Mouse (Mus musculus): ENCODE data around the gene Dab1. TPM values are rescaled to one million over a fixed set of nuclear protein-coding genes. Genes with fewer than 3 reads are reported as not detected.
A peak's percentile ranks its signal among the peaks of the same experiment; 100 is the strongest.

Dab1 gene
- polyA plus RNA-seq, 1 experiment from 2014 or later: 20.6 TPM

GRCm38 (mm10) chr4:104338382-104338781 lies 719.2 kb downstream of the Dab1 start:
- 96% methylated on average over 2 of the region's 2 CpGs for WGBS
- no peak overlapping the region for H3K9ac ChIP-seq (replicated peaks; ENCODE audit: low read length)
- no peak overlapping the region for H3K27ac ChIP-seq (ENCODE audit: low read length)
- H3K9me3 ChIP-seq (ENCODE audit: low read length): no peaks in the 10 kb centered on the region
- H3K4me3 ChIP-seq (ENCODE audit: low read length): no peak overlapping the region
- H3K27me3 ChIP-seq (ENCODE audit: insufficient read depth, low read length): no peaks in the 10 kb centered on the region
- no peaks in the 10 kb centered on the region for H3K36me3 ChIP-seq (ENCODE audit: insufficient read depth, low read length)
- no peaks in the 10 kb centered on the region for H3K4me1 ChIP-seq (ENCODE audit: insufficient read depth, low read length)
- no peak for ATAC-seq (ENCODE audit: low FRiP score, low TSS enrichment)
- no peak overlapping the region for H3K4me2 ChIP-seq (replicated peaks; ENCODE audit: low read depth, low read length)

GRCm38 (mm10) chr4:104361345-104361744 lies 742.2 kb downstream of the Dab1 start:
- no peak overlapping the region for H3K4me3 ChIP-seq (ENCODE audit: low read length)
- H3K36me3 ChIP-seq (ENCODE audit: insufficient read depth, low read length): no peaks in the 10 kb centered on the region
- H3K9me3 ChIP-seq (ENCODE audit: low read length): no peaks in the 10 kb centered on the region
- WGBS: 59% methylated on average over 1 of the region's 1 CpGs
- no peak overlapping the region for H3K9ac ChIP-seq (replicated peaks; ENCODE audit: low read length)
- ATAC-seq (ENCODE audit: low FRiP score, low TSS enrichment): no peak
- no peaks in the 10 kb centered on the region; the same call in 1 of the 2 replicates for H3K4me1 ChIP-seq (ENCODE audit: insufficient read depth, low read length)
- H3K27me3 ChIP-seq (ENCODE audit: insufficient read depth, low read length): peaks cover 19% of the 10 kb centered on the region
- no peak overlapping the region for H3K4me2 ChIP-seq (replicated peaks; ENCODE audit: low read depth, low read length)
- H3K27ac ChIP-seq (ENCODE audit: low read length): no peak overlapping the region

GRCm38 (mm10) chr4:104366491-104366890 lies 747.3 kb downstream of the Dab1 start:
- Histone ChIP-seq H3K9ac (replicated peaks; ENCODE audit: low read length) (peak overlapping the region; percentile 67; the same call in 1 of the 2 replicates), H3K9me3 (ENCODE audit: low read length) (no peaks in the 10 kb centered on the region), H3K4me3 (ENCODE audit: low read length) (peak overlapping the region; percentile 65), H3K27ac (ENCODE audit: low read length) (no peak overlapping the region), H3K36me3 (ENCODE audit: insufficient read depth, low read length) (no peaks in the 10 kb centered on the region), H3K4me2 (replicated peaks; ENCODE audit: low read depth, low read length) (peak overlapping the region; percentile 96), H3K27me3 (ENCODE audit: insufficient read depth, low read length) (peaks cover 58% of the 10 kb centered on the region), H3K4me1 (ENCODE audit: insufficient read depth, low read length) (peaks cover 4% of the 10 kb centered on the region; the same call in 1 of the 2 replicates)
- no peak for ATAC-seq (ENCODE audit: low FRiP score, low TSS enrichment)
- 2% methylated on average over 8 of the region's 8 CpGs for WGBS

GRCm38 (mm10) chr4:104366894-104367740 lies 748.0 kb downstream of the Dab1 start:
- Histone ChIP-seq H3K36me3 (ENCODE audit: insufficient read depth, low read length) (no peaks in the 10 kb centered on the region), H3K4me1 (ENCODE audit: insufficient read depth, low read length) (peaks cover 4% of the 10 kb centered on the region; the same call in 1 of the 2 replicates), H3K9me3 (ENCODE audit: low read length) (no peaks in the 10 kb centered on the region), H3K27ac (ENCODE audit: low read length) (peak overlapping the region; percentile 55; the same call in 1 of the 2 replicates), H3K4me2 (replicated peaks; ENCODE audit: low read depth, low read length) (peak overlapping the region; percentile 96), H3K27me3 (ENCODE audit: insufficient read depth, low read length) (peaks cover 58% of the 10 kb centered on the region), H3K9ac (replicated peaks; ENCODE audit: low read length) (peak overlapping the region; percentile 67), H3K4me3 (ENCODE audit: low read length) (peak overlapping the region; percentile 65)
- ATAC-seq (ENCODE audit: low FRiP score, low TSS enrichment): peak; percentile 90
- under 1% methylated on average over 54 of the region's 94 CpGs for WGBS

- peaks cover 58% of the 10 kb centered on the region for H3K27me3 ChIP-seq (ENCODE audit: insufficient read depth, low read length)
- H3K27ac ChIP-seq (ENCODE audit: low read length): 0 out of 2 replicates have a peak overlapping the region, but pooled peaks have one; percentile 55
- no peaks in the 10 kb centered on the region for H3K36me3 ChIP-seq (ENCODE audit: insufficient read depth, low read length)
- no peaks in the 10 kb centered on the region for H3K9me3 ChIP-seq (ENCODE audit: low read length)
- H3K4me3 ChIP-seq (ENCODE audit: low read length): peak overlapping the region; percentile 65
- peak; percentile 55 for ATAC-seq (ENCODE audit: low FRiP score, low TSS enrichment)
- H3K9ac ChIP-seq (replicated peaks; ENCODE audit: low read length): peak overlapping the region; percentile 67
- WGBS: 0% methylated on average over 45 of the region's 48 CpGs
- peak overlapping the region; percentile 96 for H3K4me2 ChIP-seq (replicated peaks; ENCODE audit: low read depth, low read length)
- peaks cover 4% of the 10 kb centered on the region; the same call in 1 of the 2 replicates for H3K4me1 ChIP-seq (ENCODE audit: insufficient read depth, low read length)
Measured at GRCm38 (mm10) chr4:104367741-104368411, 748.7 kb downstream of the Dab1 start.

- whole genome bisulfite sequencing: under 1% methylated on average over 20 of the region's 20 CpGs
- ATAC-seq (ENCODE audit: low FRiP score, low TSS enrichment): peak; percentile 29; the same call in 1 of the 2 replicates
- no peak overlapping the region for H3K27ac ChIP-seq (ENCODE audit: low read length)
- H3K9me3 ChIP-seq (ENCODE audit: low read length): no peaks in the 10 kb centered on the region
- H3K9ac ChIP-seq (replicated peaks; ENCODE audit: low read length): peak overlapping the region; percentile 67; the same call in 1 of the 2 replicates
- H3K27me3 ChIP-seq (ENCODE audit: insufficient read depth, low read length): peaks cover 54% of the 10 kb centered on the region
- peak overlapping the region; percentile 96 for H3K4me2 ChIP-seq (replicated peaks; ENCODE audit: low read depth, low read length)
- H3K36me3 ChIP-seq (ENCODE audit: insufficient read depth, low read length): no peaks in the 10 kb centered on the region
- peak overlapping the region; percentile 65 for H3K4me3 ChIP-seq (ENCODE audit: low read length)
- peaks cover 4% of the 10 kb centered on the region; the same call in 1 of the 2 replicates for H3K4me1 ChIP-seq (ENCODE audit: insufficient read depth, low read length)
Measured at GRCm38 (mm10) chr4:104368561-104369021, 749.4 kb downstream of the Dab1 start.

- H3K9me3 ChIP-seq (ENCODE audit: low read length): no peaks in the 10 kb centered on the region
- peak overlapping the region; percentile 96 for H3K4me2 ChIP-seq (replicated peaks; ENCODE audit: low read depth, low read length)
- H3K4me1 ChIP-seq (ENCODE audit: insufficient read depth, low read length): peaks cover 4% of the 10 kb centered on the region; the same call in 1 of the 2 replicates
- WGBS: 6% methylated on average over 7 of the region's 7 CpGs
- no peak for ATAC-seq (ENCODE audit: low FRiP score, low TSS enrichment)
- no peaks in the 10 kb centered on the region for H3K36me3 ChIP-seq (ENCODE audit: insufficient read depth, low read length)
- H3K9ac ChIP-seq (replicated peaks; ENCODE audit: low read length): no peak overlapping the region
- peak overlapping the region; percentile 65 for H3K4me3 ChIP-seq (ENCODE audit: low read length)
- H3K27ac ChIP-seq (ENCODE audit: low read length): no peak overlapping the region
- H3K27me3 ChIP-seq (ENCODE audit: insufficient read depth, low read length): peaks cover 54% of the 10 kb centered on the region
Measured at GRCm38 (mm10) chr4:104369091-104369490, 749.9 kb downstream of the Dab1 start.

- Histone ChIP-seq H3K4me1 (ENCODE audit: insufficient read depth, low read length) (peaks cover 4% of the 10 kb centered on the region; the same call in 1 of the 2 replicates), H3K9me3 (ENCODE audit: low read length) (no peaks in the 10 kb centered on the region), H3K4me3 (ENCODE audit: low read length) (no peak overlapping the region), H3K4me2 (replicated peaks; ENCODE audit: low read depth, low read length) (no peak overlapping the region), H3K27me3 (ENCODE audit: insufficient read depth, low read length) (peaks cover 39% of the 10 kb centered on the region), H3K9ac (replicated peaks; ENCODE audit: low read length) (no peak overlapping the region), H3K27ac (ENCODE audit: low read length) (no peak overlapping the region), H3K36me3 (ENCODE audit: insufficient read depth, low read length) (no peaks in the 10 kb centered on the region)
- 79% methylated on average over 8 of the region's 8 CpGs for WGBS
- ATAC-seq (ENCODE audit: low FRiP score, low TSS enrichment): no peak
Measured at GRCm38 (mm10) chr4:104371136-104371535, 752.0 kb downstream of the Dab1 start.

- H3K4me3 ChIP-seq (ENCODE audit: low read length): no peak overlapping the region
- no peak overlapping the region for H3K4me2 ChIP-seq (replicated peaks; ENCODE audit: low read depth, low read length)
- peaks cover 20% of the 10 kb centered on the region for H3K27me3 ChIP-seq (ENCODE audit: insufficient read depth, low read length)
- ATAC-seq (ENCODE audit: low FRiP score, low TSS enrichment): no peak
- no peaks in the 10 kb centered on the region for H3K4me1 ChIP-seq (ENCODE audit: insufficient read depth, low read length)
- no peaks in the 10 kb centered on the region for H3K36me3 ChIP-seq (ENCODE audit: insufficient read depth, low read length)
- no peaks in the 10 kb centered on the region for H3K9me3 ChIP-seq (ENCODE audit: low read length)
- WGBS: 65% methylated on average over 1 of the region's 1 CpGs
- H3K9ac ChIP-seq (replicated peaks; ENCODE audit: low read length): no peak overlapping the region
- H3K27ac ChIP-seq (ENCODE audit: low read length): no peak overlapping the region
Measured at GRCm38 (mm10) chr4:104374191-104374590, 755.0 kb downstream of the Dab1 start.

Data from kidney, embryonic 16.5 days (tissue).